Mouse (Mus musculus) CH12.LX (cell line): Measurements from ENCODE around the gene Dcakd. TPM values are rescaled to one million over a fixed set of nuclear protein-coding genes. Genes with fewer than 3 reads are reported as not detected.

Experiments
- DNase-seq: peaks from one replicate; pipeline ENCODE4 v3.0.0-alpha.2; 2013; ENCODE audit errors: extremely low read depth
- H3K27ac ChIP-seq: 2 replicates; pipeline ENCODE4 v1.5.1; 2012; ENCODE audit warnings: low read depth, mild to moderate bottlenecking, control low read depth, moderate library complexity; ENCODE audit not compliant: insufficient read depth
- H3K27me3 ChIP-seq: replicated peaks from 2 replicates; pipeline ENCODE3; 2012; ENCODE audit warnings: inconsistent platforms
- H3K36me3 ChIP-seq, 2 experiments: replicated peaks in 1 of 2; 2 replicates each; pipeline versions ENCODE3 to v1.6.1; 2012; ENCODE audit warnings: inconsistent platforms in 1 of 2, low read length in 1 of 2, mild to moderate bottlenecking in 1 of 2, mixed read lengths in 1 of 2, moderate library complexity in 1 of 2; ENCODE audit not compliant: control insufficient read depth in 1 of 2, insufficient read depth in 1 of 2
- H3K4me1 ChIP-seq, 2 experiments: 2 replicates each; pipeline ENCODE4 v1.6.1; 2012; ENCODE audit warnings: inconsistent platforms in 1 of 2, moderate library complexity in 1 of 2; ENCODE audit not compliant: insufficient read depth in 2 of 2, control insufficient read depth in 1 of 2
- H3K4me2 ChIP-seq: 2 replicates; pipeline ENCODE4 v1.6.1; 2012; ENCODE audit warnings: low read depth, mild to moderate bottlenecking, control low read depth; ENCODE audit not compliant: poor library complexity, insufficient read depth, severe bottlenecking
- H3K4me3 ChIP-seq, 3 experiments: fragments of 150-350 bp in 1 of 3; sonication (generic) in 1 of 3; replicated peaks in 1 of 3; 2 replicates each; pipeline versions ENCODE3 to v1.5.1; 2011 to 2012; ENCODE audit warnings: low read depth in 2 of 3, low read length in 2 of 3, mild to moderate bottlenecking in 2 of 3, moderate library complexity in 2 of 3, control low read depth in 1 of 3, improper control_type of control experiment in 1 of 3, inconsistent platforms in 1 of 3, mixed read lengths in 1 of 3; ENCODE audit not compliant: poor library complexity in 1 of 3
- H3K79me2 ChIP-seq: replicated peaks from 2 replicates; pipeline ENCODE4 v1.6.1; 2012; ENCODE audit warnings: mild to moderate bottlenecking, moderate library complexity; ENCODE audit not compliant: control insufficient read depth, poor library complexity, insufficient read depth, severe bottlenecking; ENCODE audit errors: extremely low read depth
- H3K9ac ChIP-seq: 2 replicates; pipeline ENCODE4 v1.6.1; 2012; ENCODE audit warnings: low read depth, mild to moderate bottlenecking, control low read depth, moderate library complexity; ENCODE audit not compliant: insufficient read depth
- H3K9me3 ChIP-seq: replicated peaks from 2 replicates; pipeline ENCODE3; 2012; ENCODE audit warnings: low read length, inconsistent platforms, mixed read lengths
- BHLHE40 ChIP-seq: IDR thresholded peaks from 2 replicates; pipeline ENCODE4 v1.6.1; 2011; ENCODE audit warnings: mild to moderate bottlenecking, low read depth, low read length, improper control_type of control experiment
- CTCF ChIP-seq, 2 experiments: IDR thresholded peaks in 1 of 2; conservative IDR thresholded peaks in 1 of 2; 2 replicates each; pipeline ENCODE4 v1.5.1; 2011 to 2012; ENCODE audit warnings: low read depth in 2 of 2, low read length in 2 of 2, improper control_type of control experiment in 1 of 2, inconsistent platforms in 1 of 2, mild to moderate bottlenecking in 1 of 2, moderate library complexity in 1 of 2
- E2F4 ChIP-seq: IDR thresholded peaks from 2 replicates; pipeline ENCODE4 v1.6.1; 2011; ENCODE audit warnings: low read depth, low read length, improper control_type of control experiment; ENCODE audit not compliant: insufficient replicate concordance
- ELF1 ChIP-seq: IDR thresholded peaks from 2 replicates; pipeline ENCODE4 v1.6.1; 2014; ENCODE audit warnings: low read depth, mild to moderate bottlenecking, inconsistent platforms, low read length, improper control_type of control experiment
- ETS1 ChIP-seq: conservative IDR thresholded peaks from 2 replicates; pipeline ENCODE4 v1.6.1; 2012; ENCODE audit warnings: low read depth, mild to moderate bottlenecking, inconsistent platforms, low read length, improper control_type of control experiment, moderate library complexity
- KAT2A ChIP-seq: IDR thresholded peaks from 2 replicates; pipeline ENCODE4 v1.6.1; 2012; ENCODE audit warnings: low read length, improper control_type of control experiment, inconsistent platforms; ENCODE audit not compliant: insufficient replicate concordance
- MAFK ChIP-seq: IDR thresholded peaks from 2 replicates; pipeline ENCODE4 v1.6.1; 2011; ENCODE audit warnings: low read length, improper control_type of control experiment; ENCODE audit not compliant: insufficient replicate concordance
- MAX ChIP-seq: IDR thresholded peaks from 2 replicates; pipeline ENCODE4 v1.6.1; 2011; ENCODE audit warnings: low read length, improper control_type of control experiment
- MEF2A ChIP-seq: IDR thresholded peaks from 2 replicates; pipeline ENCODE4 v1.6.1; 2014; ENCODE audit warnings: low read depth, mild to moderate bottlenecking, inconsistent platforms, low read length, improper control_type of control experiment, borderline replicate concordance
- SMC3 ChIP-seq: IDR thresholded peaks from 2 replicates; pipeline ENCODE4 v1.6.1; 2011; ENCODE audit warnings: low read depth, low read length, improper control_type of control experiment
- USF1 ChIP-seq: IDR thresholded peaks from 2 replicates; pipeline ENCODE4 v1.6.1; 2014; ENCODE audit warnings: low read depth, mild to moderate bottlenecking, inconsistent platforms, low read length, improper control_type of control experiment
- ZNF384 ChIP-seq: IDR thresholded peaks from 2 replicates; pipeline ENCODE4 v1.6.1; 2012; ENCODE audit warnings: low read depth, low read length, improper control_type of control experiment, inconsistent platforms
- dilution Hi-C: fragments of 300-500 bp; cut with MboI; formaldehyde crosslinking; loops from 2 replicates; pipeline ENCODE4 v1.14.3; 2020; ENCODE audit warnings: low sequenced_read_pairs; ENCODE audit not compliant: extremely low pct_unique_long_range_greater_than_20kb, extremely low pct_ligation_motif_present
- in situ Hi-C: fragments of 300-500 bp; cut with MboI; formaldehyde crosslinking; loops from 3 replicates; pipeline ENCODE4 v1.14.3; 2019; ENCODE audit warnings: low sequenced_read_pairs, low pct_ligation_motif_present, low pct_unique_long_range_greater_than_20kb, mixed read lengths
- polyA plus RNA-seq: library from polyadenylated mRNA; unstranded; fragments of >175 nt; gene quantifications from 2 replicates; pipeline ENCODE4 v1.2.1, GENCODE M21; 2012; ENCODE audit warnings: low read depth; ENCODE audit not compliant: insufficient read length
- total RNA-seq, 2 experiments: library from RNA; depleted of rRNA; stranded (reverse); fragments of 300-350 nt in 1 of 2; fragments of >200 nt in 1 of 2; gene quantifications; 2 replicates each; pipeline ENCODE4 v1.2.3; 2012 to 2014

The Dcakd gene
- total and polyA plus RNA-seq, 3 experiments = 8.8 to 89.0 (median 24.0) TPM

DNA sequence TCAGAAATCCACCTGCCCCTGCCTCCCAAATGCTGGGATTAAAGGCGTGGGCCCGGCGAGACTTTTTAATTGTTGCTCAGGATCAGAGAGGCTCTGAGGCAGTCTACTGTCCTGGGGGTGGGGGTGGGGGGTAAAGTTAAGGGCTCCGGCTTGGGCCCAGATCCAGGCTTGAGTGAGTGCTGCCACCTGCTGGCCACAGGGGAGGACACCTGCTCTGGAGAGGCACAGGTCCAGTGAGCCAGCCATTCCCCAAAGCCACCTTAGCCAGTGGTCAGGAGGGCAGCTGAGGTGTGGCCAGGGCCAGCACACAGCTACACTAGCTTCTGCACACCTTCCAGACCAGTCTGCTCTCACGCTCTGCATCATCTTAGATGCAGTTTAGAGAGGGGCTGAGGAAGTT, 35.2 kb downstream of the Dcakd start (continued):
- peak; percentile 36; the same call in 1 of the 2 replicates for TF ChIP-seq MAX

DNA sequence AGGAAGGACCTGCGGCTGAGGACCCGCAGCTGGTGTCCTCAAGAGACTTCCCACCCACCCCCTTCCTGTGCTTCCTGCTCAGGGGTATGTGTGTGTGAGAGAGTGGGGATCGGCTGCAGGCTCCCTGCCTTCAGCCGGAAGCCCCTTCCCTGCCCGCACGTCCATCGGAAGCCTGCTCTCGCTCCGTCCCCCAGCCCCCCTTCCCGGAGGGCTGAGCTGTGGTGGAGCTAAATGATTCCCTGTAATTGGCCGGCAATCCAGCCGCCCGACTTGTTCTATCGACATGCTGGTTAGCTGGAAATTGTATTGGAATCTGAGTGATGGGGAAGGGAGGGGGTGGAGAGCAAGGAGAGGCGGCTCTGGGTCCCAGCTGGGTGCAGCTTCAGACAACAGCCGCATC, 36.5 kb downstream of the Dcakd start:
- H3K27ac ChIP-seq = no peak overlapping the region
- no peak overlapping the region for H3K9ac ChIP-seq
- no peaks in the 10 kb centered on the region for H3K79me2 ChIP-seq
- in situ Hi-C loops = loop anchor here (5.0 kb wide), 1 partner anchor 94 kb away; no protein-coding TSS in a partner anchor
- H3K9me3 ChIP-seq = no peaks in the 10 kb centered on the region
- H3K4me1 ChIP-seq = no peaks in the 10 kb centered on the region
- dilution Hi-C loops = no loop called here
- no peak for TF ChIP-seq KAT2A
- no peak for TF ChIP-seq ELF1
- no peak for TF ChIP-seq ZNF384
- TF ChIP-seq MEF2A = no peak
- no peak for TF ChIP-seq USF1
- no peak for TF ChIP-seq ETS1
- no peak for TF ChIP-seq MAFK
- no peak for TF ChIP-seq BHLHE40
- no peak for DNase-seq
- no peak overlapping the region for H3K4me3 ChIP-seq
- peaks cover 29 to 36% of the 10 kb centered on the region in 2 experiments for H3K36me3 ChIP-seq
- no peak overlapping the region for H3K4me2 ChIP-seq
- H3K27me3 ChIP-seq = peaks cover 28% of the 10 kb centered on the region

GRCm38 (mm10) chr11:102990152-102990663, 37.9 kb downstream of the Dcakd start:
- Histone ChIP-seq H3K79me2 (no peaks in the 10 kb centered on the region), H3K4me3 (no peak overlapping the region), H3K27ac (no peak overlapping the region), H3K4me2 (no peak overlapping the region), H3K36me3 (peaks cover 14 to 21% of the 10 kb centered on the region in 2 experiments), H3K9ac (no peak overlapping the region), H3K27me3 (peaks cover 40% of the 10 kb centered on the region), H3K9me3 (no peaks in the 10 kb centered on the region), H3K4me1 (no peaks in the 10 kb centered on the region)
- TF ChIP-seq E2F4 (no peak), SMC3 (0 out of 2 replicates have a peak, but pooled peaks have one; percentile 12), CTCF (conservative IDR thresholded peaks at IDR 0.05 in 1 of 2, IDR thresholded peaks at IDR 0.05 in 1 of 2; ENCODE audit: low read depth in 2 of 2, low read length in 2 of 2) (peak in 1 of 2 experiments; percentile 44; a peak in 2 of 4 replicates)
- no peak for DNase-seq
- dilution Hi-C loops = no loop called here
- in situ Hi-C loops = loop anchor here (5.0 kb wide), 1 partner anchor 93 kb away; no protein-coding TSS in a partner anchor
